Comparison of ENCODE assay signal across 9 mouse cellular contexts in the genomic region with DNA sequence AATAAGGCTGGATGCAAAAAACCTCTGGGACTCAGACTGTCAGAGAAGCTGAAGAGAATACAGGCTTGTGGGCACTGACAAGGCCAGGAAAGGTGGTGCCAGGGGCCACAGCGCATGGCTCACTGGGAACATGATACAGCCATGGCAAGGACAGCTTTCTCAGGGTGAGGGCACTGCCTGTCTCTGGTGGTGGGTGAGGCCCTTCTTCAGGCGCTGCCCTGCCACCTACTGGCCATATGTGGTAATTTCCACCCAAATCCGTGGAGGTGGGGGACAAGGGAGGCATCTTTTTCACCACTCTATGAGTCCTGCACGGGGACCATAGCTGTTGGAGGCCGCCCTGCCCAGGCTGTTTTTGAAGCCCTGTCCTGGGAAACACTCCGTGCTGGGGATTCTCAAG. TPM values are rescaled to one million over a fixed set of nuclear protein-coding genes. Genes with fewer than 3 reads are reported as not detected.
A peak's percentile ranks its signal among the peaks of the same experiment; 100 is the strongest.
DNase-seq lines count a peak whose midpoint lies in the region; ATAC-seq and TF ChIP-seq lines count a peak whose summit lies in the region.
"Had no signal": no experiment of that assay in that cellular context is flagged by ENCODE, and none has a peak within 500 bp of the region (broad histone marks: within the 10 kb centered on the region; RNA-seq: fewer than 3 reads in every experiment).

No protein-coding gene starts in this region.

- DNase-seq in MEL-GATA-1-ER (ENCODE audit: extremely low read depth, low read depth) = peak; percentile 45
- peak; percentile 59 for DNase-seq in c-Kit-positive CD71-positive TER-119-positive erythroid progenitor cells, embryonic 14.5 days (ENCODE audit: low spot score)
- peak; percentile 83 to 90 for DNase-seq in layer of hippocampus, adult 2 months (ENCODE audit: low spot score in 2 of 2)
- peak; percentile 91 for DNase-seq in lung, postnatal 10 days
- peak; percentile 80 for DNase-seq in ovary, postnatal 36 days (ENCODE audit: low spot score)
- DNase-seq in urinary bladder, postnatal 14 days (ENCODE audit: low spot score) = peak; percentile 80

- peaks cover 84% of the 10 kb centered on the region for H3K36me3 ChIP-seq in forebrain, embryonic 13.5 days (ENCODE audit: poor library complexity, severe bottlenecking)

- WGBS in forebrain, embryonic 13.5 days = 16% methylated on average over 6 of the region's 6 CpGs

- H3K27me3 ChIP-seq in forebrain, embryonic 13.5 days = no peaks in the 10 kb centered on the region

- peaks cover 10% of the 10 kb centered on the region; the same call in 1 of the 2 replicates for H3K4me1 ChIP-seq in forebrain, embryonic 13.5 days

- peak; percentile 98 for TF ChIP-seq CTCF in layer of hippocampus, adult 2 months (conservative IDR thresholded peaks at IDR 0.05)

- no peaks in the 10 kb centered on the region for H3K9me3 ChIP-seq in forebrain, embryonic 13.5 days (replicated peaks)

- ATAC-seq in forebrain, embryonic 13.5 days = peak; percentile 72
- ATAC-seq in hematopoietic stem cell, adult 5-6 weeks (replicated peaks in 1 of 2; ENCODE audit: insufficient read depth in 1 of 2, low FRiP score in 2 of 2, low TSS enrichment in 1 of 2, low read depth in 1 of 2, poor library complexity in 2 of 2, severe bottlenecking in 2 of 2) = peak; percentile 77 to 79

- no peak overlapping the region for H3K4me2 ChIP-seq in forebrain, embryonic 13.5 days

- no peak overlapping the region for H3K27ac ChIP-seq in forebrain, embryonic 13.5 days
- H3K27ac ChIP-seq in layer of hippocampus, adult 2 months = no peak overlapping the region
- H3K27ac ChIP-seq: macrophage had no signal

- H3K4me3 ChIP-seq in forebrain, embryonic 13.5 days = no peak overlapping the region
- H3K4me3 ChIP-seq in layer of hippocampus, adult 2 months = no peak overlapping the region

- no peak overlapping the region for H3K9ac ChIP-seq in forebrain, embryonic 13.5 days

RNA-seq across cellular contexts. Expression of gene Mfap2, which starts 21.5 kb away (rescaled TPM):
- polyA plus RNA-seq in forebrain, embryonic 13.5 days (2015; fragmentation: Nextera tagmentation; extraction: Ambion mirVana) = 253 and 270 TPM in 2 replicates
- not detected in 2 replicates for total RNA-seq in hematopoietic stem cell, adult 5-6 weeks (2017)
- 1 to 10 TPM; 4.5 to 6.9 TPM for total RNA-seq in layer of hippocampus, adult 2 months (2021)
- polyA plus RNA-seq: macrophage had no signal

RNA-seq across cellular contexts. Expression of gene Crocc, which starts 28.6 kb away (rescaled TPM):
- 7.4 and 7.7 TPM in 2 replicates for polyA plus RNA-seq in forebrain, embryonic 13.5 days (2015; fragmentation: Nextera tagmentation; extraction: Ambion mirVana)
- 8.3 and 9.9 TPM in 2 replicates for total RNA-seq in hematopoietic stem cell, adult 5-6 weeks (2017)
- total RNA-seq in layer of hippocampus, adult 2 months (2021) = 10 to 100 TPM; 83.1 to 89.8 TPM

RNA-seq across cellular contexts. Expression of gene Atp13a2, which starts 45.1 kb away (rescaled TPM):
- 76.9 and 85.9 TPM in 2 replicates for polyA plus RNA-seq in forebrain, embryonic 13.5 days (2015; fragmentation: Nextera tagmentation; extraction: Ambion mirVana)
- total RNA-seq in hematopoietic stem cell, adult 5-6 weeks (2017) = 34.5 and 51.0 TPM in 2 replicates
- total RNA-seq in layer of hippocampus, adult 2 months (2021) = 100 to 1,000 TPM; 155 to 162 TPM

RNA-seq across cellular contexts. Expression of gene Necap2, which starts 46.4 kb away (rescaled TPM):
- 44.9 and 48.0 TPM in 2 replicates for polyA plus RNA-seq in forebrain, embryonic 13.5 days (2015; fragmentation: Nextera tagmentation; extraction: Ambion mirVana)
- total RNA-seq in hematopoietic stem cell, adult 5-6 weeks (2017) = 44.7 and 59.7 TPM in 2 replicates
- total RNA-seq in layer of hippocampus, adult 2 months (2021) = 10 to 100 TPM; 41.6 to 42.2 TPM

RNA-seq across cellular contexts. Expression of gene Spata21, which starts 56.4 kb away (rescaled TPM):
- 0.20 and 0.30 TPM in 2 replicates for polyA plus RNA-seq in forebrain, embryonic 13.5 days (2015; fragmentation: Nextera tagmentation; extraction: Ambion mirVana)
- total RNA-seq in hematopoietic stem cell, adult 5-6 weeks (2017) = not detected in 2 replicates
- not detected for total RNA-seq in layer of hippocampus, adult 2 months (2021)
- polyA plus RNA-seq: macrophage had no signal
